Comparison of ENCODE assay signal across 29 mouse cellular contexts in the genomic region with DNA sequence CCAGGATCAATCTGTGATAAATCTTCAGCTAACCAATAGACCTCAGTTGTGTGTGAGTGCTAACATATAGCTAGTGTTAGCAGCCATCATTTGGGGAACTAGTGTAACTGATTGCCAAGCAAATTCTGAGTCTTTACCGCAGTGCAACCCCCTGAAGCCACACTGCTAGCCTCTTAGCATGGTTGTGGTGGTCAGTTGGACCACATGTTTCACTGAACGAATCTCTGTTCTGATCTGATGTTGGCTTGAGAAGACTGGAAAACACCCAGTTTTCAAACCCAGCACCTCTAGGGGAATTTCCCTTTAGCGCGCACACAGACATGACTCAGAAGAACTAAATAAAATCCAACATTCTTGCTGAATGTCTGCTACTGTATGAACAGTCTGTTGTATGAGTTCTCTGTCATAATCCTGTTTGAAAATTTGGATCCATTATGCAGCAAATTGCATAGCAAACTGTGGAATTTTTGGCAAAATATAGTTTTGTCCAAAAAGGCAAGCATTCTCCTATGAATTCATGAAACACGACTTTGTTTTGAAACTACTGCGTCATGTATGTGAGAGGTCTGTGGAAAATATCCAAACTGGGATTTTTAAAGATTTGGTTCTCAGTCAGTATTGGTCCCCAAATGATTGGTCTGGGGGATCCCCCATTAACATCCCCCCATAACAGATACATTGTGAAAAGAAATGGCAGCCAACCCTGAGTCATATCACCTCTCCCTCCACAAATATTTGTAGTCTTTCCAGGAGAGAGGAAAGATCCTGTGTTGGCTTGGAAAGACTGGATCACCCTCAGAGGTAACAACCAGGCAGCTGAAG. TPM values are rescaled to one million over a fixed set of nuclear protein-coding genes. Genes with fewer than 3 reads are reported as not detected.
DNase-seq lines count a peak whose midpoint lies in the region; ATAC-seq and TF ChIP-seq lines count a peak whose summit lies in the region.
"Had no signal": no experiment of that assay in that cellular context is flagged by ENCODE, and none has a peak within 500 bp of the region (broad histone marks: within the 10 kb centered on the region; RNA-seq: fewer than 3 reads in every experiment).

No protein-coding gene starts in this region.

- no peaks in the 10 kb centered on the region for H3K9me3 ChIP-seq in midbrain, embryonic 11.5 days (ENCODE audit: control insufficient read depth, low read length)
- H3K9me3 ChIP-seq in midbrain, postnatal 0 days (ENCODE audit: low read length), result no peaks in the 10 kb centered on the region
- no peaks in the 10 kb centered on the region for H3K9me3 ChIP-seq in CH12.LX (replicated peaks; ENCODE audit: low read length)
- no peaks in the 10 kb centered on the region for H3K9me3 ChIP-seq in liver, embryonic 11.5 days (ENCODE audit: control insufficient read depth, low read length)
- H3K9me3 ChIP-seq: embryonic facial prominence, embryonic 13.5 days; embryonic facial prominence, embryonic 15.5 days; forebrain, embryonic 10.5 days; forebrain, embryonic 12.5 days had no signal

- H3K27me3 ChIP-seq in midbrain, embryonic 11.5 days (ENCODE audit: control insufficient read depth, insufficient read depth, low read length), result no peaks in the 10 kb centered on the region
- no peaks in the 10 kb centered on the region for H3K27me3 ChIP-seq in midbrain, postnatal 0 days (ENCODE audit: insufficient read depth, low read length)
- H3K27me3 ChIP-seq in CH12.LX (replicated peaks), result no peaks in the 10 kb centered on the region
- H3K27me3 ChIP-seq in liver, embryonic 11.5 days (replicated peaks; ENCODE audit: control insufficient read depth, insufficient read depth, low read length), result no peaks in the 10 kb centered on the region
- H3K27me3 ChIP-seq: embryonic facial prominence, embryonic 13.5 days; embryonic facial prominence, embryonic 15.5 days; forebrain, embryonic 12.5 days had no signal

- TF ChIP-seq EP300 in CH12.LX (IDR thresholded peaks at IDR 0.05; ENCODE audit: low read length), result peak; percentile 77

- WGBS in midbrain, embryonic 11.5 days, result 97% methylated on average over 6 of the region's 6 CpGs
- WGBS in midbrain, postnatal 0 days, result 96% methylated on average over 6 of the region's 6 CpGs
- WGBS in liver, embryonic 11.5 days, result 86% methylated on average over 6 of the region's 6 CpGs

- H3K4me3 ChIP-seq in midbrain, embryonic 11.5 days (ENCODE audit: low read depth, low read length), result no peak overlapping the region
- no peak overlapping the region for H3K4me3 ChIP-seq in midbrain, postnatal 0 days (ENCODE audit: low read depth, low read length)
- no peak overlapping the region for H3K4me3 ChIP-seq in CH12.LX (replicated peaks in 1 of 3; ENCODE audit: low read depth in 2 of 3, low read length in 2 of 3, poor library complexity in 1 of 3)
- no peak overlapping the region for H3K4me3 ChIP-seq in brown adipose tissue, adult 24 weeks (ENCODE audit: insufficient read depth, low read depth, low read length)
- H3K4me3 ChIP-seq in liver, embryonic 11.5 days (ENCODE audit: low read depth, low read length), result no peak overlapping the region
- H3K4me3 ChIP-seq: embryonic facial prominence, embryonic 13.5 days; embryonic facial prominence, embryonic 15.5 days; forebrain, embryonic 10.5 days; forebrain, embryonic 12.5 days had no signal

- H3K79me2 ChIP-seq in CH12.LX (replicated peaks; ENCODE audit: control insufficient read depth, extremely low read depth, insufficient read depth, poor library complexity, severe bottlenecking), result no peaks in the 10 kb centered on the region

- dilution Hi-C loops in CH12.LX (cut with MboI; ENCODE audit: extremely low pct_ligation_motif_present, extremely low pct_unique_long_range_greater_than_20kb, low sequenced_read_pairs), result no loop called here

- peak; percentile 56 for DNase-seq in midbrain, embryonic 11.5 days (ENCODE audit: low spot score, missing footprints)
- no peak for DNase-seq in midbrain, postnatal 0 days (ENCODE audit: low spot score)
- peak; percentile 79 for DNase-seq in CH12.LX (ENCODE audit: extremely low read depth)
- peak; percentile 71 for DNase-seq in fibroblast of lung, adult 2 months (ENCODE audit: low read depth)
- no peak for DNase-seq in liver, embryonic 11.5 days (ENCODE audit: low spot score)
- no peak for DNase-seq in gastrocnemius, postnatal 25 days
- DNase-seq: adrenal gland, adult 8-10 months; adrenal gland, postnatal 14 days; adrenal gland, postnatal 36 days; B cell, adult 2 months; cerebellum, adult 11 months; cerebellum, adult 18-20 months; cerebellum, adult 8-10 months; cerebellum, adult 9-11 months; cerebellum, postnatal 14 days; cerebellum, postnatal 36 days; embryo, embryonic 11 days had no signal

- no peaks in the 10 kb centered on the region for H3K4me1 ChIP-seq in midbrain, embryonic 11.5 days (ENCODE audit: control insufficient read depth, insufficient read depth, low read length)
- no peaks in the 10 kb centered on the region for H3K4me1 ChIP-seq in midbrain, postnatal 0 days (ENCODE audit: insufficient read depth, low read length)
- peaks cover 0 to 17% of the 10 kb centered on the region in 2 experiments; a peak in 2 of 4 replicates for H3K4me1 ChIP-seq in CH12.LX (ENCODE audit: control insufficient read depth in 1 of 2, insufficient read depth in 2 of 2)
- peaks cover 3% of the 10 kb centered on the region; the same call in 1 of the 2 replicates for H3K4me1 ChIP-seq in brown adipose tissue, adult 24 weeks (ENCODE audit: control insufficient read depth, insufficient read depth, insufficient read length, low read length)
- H3K4me1 ChIP-seq in liver, embryonic 11.5 days (replicated peaks; ENCODE audit: control insufficient read depth, insufficient read depth, low read length), result no peaks in the 10 kb centered on the region
- H3K4me1 ChIP-seq: embryonic facial prominence, embryonic 13.5 days; embryonic facial prominence, embryonic 15.5 days; forebrain, embryonic 10.5 days; forebrain, embryonic 12.5 days had no signal

- no peak overlapping the region for H3K4me2 ChIP-seq in midbrain, embryonic 11.5 days
- H3K4me2 ChIP-seq in midbrain, postnatal 0 days (ENCODE audit: low read depth, low read length, poor library complexity, severe bottlenecking), result no peak overlapping the region
- H3K4me2 ChIP-seq in CH12.LX (ENCODE audit: insufficient read depth, low read depth, poor library complexity, severe bottlenecking), result peak overlapping the region; percentile 74
- H3K4me2 ChIP-seq in liver, embryonic 11.5 days, result no peak overlapping the region
- H3K4me2 ChIP-seq: embryonic facial prominence, embryonic 13.5 days; embryonic facial prominence, embryonic 15.5 days; forebrain, embryonic 12.5 days had no signal

- no peak overlapping the region for H3K9ac ChIP-seq in midbrain, embryonic 11.5 days (ENCODE audit: low read length)
- no peak overlapping the region for H3K9ac ChIP-seq in midbrain, postnatal 0 days (replicated peaks; ENCODE audit: low read length, poor library complexity, severe bottlenecking)
- H3K9ac ChIP-seq in CH12.LX (ENCODE audit: insufficient read depth, low read depth), result no peak overlapping the region
- H3K9ac ChIP-seq in liver, embryonic 11.5 days (ENCODE audit: low read depth, low read length), result no peak overlapping the region
- H3K9ac ChIP-seq: embryonic facial prominence, embryonic 13.5 days; embryonic facial prominence, embryonic 15.5 days; forebrain, embryonic 12.5 days had no signal

- TF ChIP-seq CTCF in midbrain, postnatal 0 days (IDR thresholded peaks at IDR 0.05), result no peak
- no peak for TF ChIP-seq CTCF in CH12.LX (conservative IDR thresholded peaks at IDR 0.05 in 1 of 2, IDR thresholded peaks at IDR 0.05 in 1 of 2; ENCODE audit: low read depth in 2 of 2, low read length in 2 of 2)

- in situ Hi-C loops in CH12.LX (cut with MboI; ENCODE audit: low pct_ligation_motif_present, low pct_unique_long_range_greater_than_20kb, low sequenced_read_pairs), result no loop called here

- TF ChIP-seq RAD21 in CH12.LX (IDR thresholded peaks at IDR 0.05; ENCODE audit: low read depth, low read length), result no peak; the same call in 1 of the 2 replicates

- TF ChIP-seq POLR2A in CH12.LX (IDR thresholded peaks at IDR 0.05; ENCODE audit: low read depth, low read length), result no peak

- no peak for ATAC-seq in midbrain, embryonic 11.5 days (ENCODE audit: low FRiP score)
- ATAC-seq in midbrain, postnatal 0 days (ENCODE audit: low FRiP score), result no peak
- ATAC-seq in liver, embryonic 11.5 days (replicated peaks; ENCODE audit: low FRiP score), result no peak
- no peak for ATAC-seq in megakaryocyte progenitor cell, adult 5-6 weeks (replicated peaks; ENCODE audit: poor library complexity)
- ATAC-seq: activated CD4-positive, CD25-positive, alpha-beta regulatory T cell, adult 4 months; CD4-positive, CD25-positive, alpha-beta regulatory T cell, adult 4 months; forebrain, embryonic 14.5 days; forebrain, embryonic 16.5 days; Patski had no signal

- H3K36me3 ChIP-seq in midbrain, embryonic 11.5 days (ENCODE audit: control insufficient read depth, insufficient read depth, low read length), result no peaks in the 10 kb centered on the region
- H3K36me3 ChIP-seq in midbrain, postnatal 0 days (ENCODE audit: insufficient read depth, low read length), result no peaks in the 10 kb centered on the region
- H3K36me3 ChIP-seq in CH12.LX (replicated peaks in 1 of 2; ENCODE audit: control insufficient read depth in 1 of 2, insufficient read depth in 1 of 2, low read length in 1 of 2), result no peaks in the 10 kb centered on the region
- no peaks in the 10 kb centered on the region for H3K36me3 ChIP-seq in liver, embryonic 11.5 days (ENCODE audit: control insufficient read depth, insufficient read depth, low read length)
- H3K36me3 ChIP-seq: embryonic facial prominence, embryonic 13.5 days; embryonic facial prominence, embryonic 15.5 days; forebrain, embryonic 10.5 days; forebrain, embryonic 12.5 days had no signal

- no peak overlapping the region for H3K27ac ChIP-seq in midbrain, embryonic 11.5 days (ENCODE audit: low read depth, low read length)
- no peak overlapping the region for H3K27ac ChIP-seq in midbrain, postnatal 0 days (ENCODE audit: low read depth, low read length)
- H3K27ac ChIP-seq in CH12.LX (ENCODE audit: insufficient read depth, low read depth), result peak overlapping the region; percentile 29; the same call in 1 of the 2 replicates
- H3K27ac ChIP-seq in brown adipose tissue, adult 24 weeks (replicated peaks; ENCODE audit: low read depth, low read length), result peak overlapping the region; percentile 90
- no peak overlapping the region for H3K27ac ChIP-seq in liver, embryonic 11.5 days (ENCODE audit: low read depth, low read length)
- H3K27ac ChIP-seq: embryonic facial prominence, embryonic 13.5 days; embryonic facial prominence, embryonic 15.5 days; forebrain, embryonic 10.5 days; forebrain, embryonic 12.5 days had no signal

RNA-seq across cellular contexts. Expression of gene Grb14, which starts 27.6 kb away (rescaled TPM):
- 5.7 and 6.8 TPM in 2 replicates for polyA plus RNA-seq in midbrain, embryonic 11.5 days (2014; fragmentation: Nextera tagmentation; extraction: Ambion mirVana)
- total RNA-seq in midbrain, postnatal 0 days (2014; rRNA removed), result 24.7 and 27.7 TPM in 2 replicates
- polyA plus RNA-seq in midbrain, postnatal 0 days (2015; fragmentation: Nextera tagmentation; extraction: Ambion mirVana), result 30.9 and 35.5 TPM in 2 replicates
- total RNA-seq in CH12.LX (2012; rRNA removed) (0.38 and 0.85 TPM in 2 replicates), CH12.LX (2014; rRNA removed) (0.69 and 0.74 TPM in 2 replicates)
- polyA plus RNA-seq in CH12.LX (2012; ENCODE audit: insufficient read length, low read depth), result 0.61 and 0.86 TPM in 2 replicates
- polyA plus RNA-seq in brown adipose tissue, adult 24 weeks (2012; ENCODE audit: insufficient read depth, insufficient read length, missing spikeins), result 108 and 155 TPM in 2 replicates
- 7.7 and 8.1 TPM in 2 replicates for polyA plus RNA-seq in liver, embryonic 11.5 days (2014; fragmentation: Nextera tagmentation; extraction: Ambion mirVana)
- total RNA-seq in megakaryocyte progenitor cell, adult 5-6 weeks (2015), result 4.8 and 6.0 TPM in 2 replicates
- total RNA-seq in megakaryocyte progenitor cell, adult 5-6 weeks (2017), result 1.4 and 4.1 TPM in 2 replicates
- total RNA-seq in gastrocnemius, postnatal 25 days (2021), result 10 to 100 TPM; 13.2 to 25.2 TPM
- total RNA-seq: MEL had no signal
- polyA plus RNA-seq: activated CD4-positive, CD25-positive, alpha-beta regulatory T cell, adult 4 months; CD4-positive, CD25-positive, alpha-beta regulatory T cell, adult 4 months had no signal

Comparison
In these comparisons a context has a peak if more than half of its experiments do, and no peak if none do; other contexts are left out.
1. DNase-seq: peak in midbrain, embryonic 11.5 days (single experiment), CH12.LX (single experiment) and fibroblast of lung, adult 2 months (single experiment); none in midbrain, postnatal 0 days (single experiment), liver, embryonic 11.5 days (single experiment) and gastrocnemius, postnatal 25 days (single experiment).
2. H3K27ac ChIP-seq: peak in CH12.LX (single experiment) and brown adipose tissue, adult 24 weeks (single experiment); none in midbrain, embryonic 11.5 days (single experiment), midbrain, postnatal 0 days (single experiment) and liver, embryonic 11.5 days (single experiment).